Mouse (Mus musculus): ENCODE results near the gene Cfap44. TPM values are rescaled to one million over a fixed set of nuclear protein-coding genes. Genes with fewer than 3 reads are reported as not detected.
A peak's percentile ranks its signal among the peaks of the same experiment; 100 is the strongest.

The Cfap44 gene
- polyA plus RNA-seq, 1 experiment from 2014 or later: 1.5 TPM

GRCm38 (mm10) chr16:44526044-44526443, 131.4 kb downstream of the Cfap44 start:
- Histone ChIP-seq H3K36me3 (ENCODE audit: control insufficient read depth, insufficient read depth, low read length) (no peaks in the 10 kb centered on the region), H3K27ac (ENCODE audit: low read depth, low read length) (no peak overlapping the region), H3K27me3 (ENCODE audit: control insufficient read depth, insufficient read depth, low read length) (no peaks in the 10 kb centered on the region), H3K9ac (ENCODE audit: low read length) (no peak overlapping the region), H3K9me3 (ENCODE audit: control insufficient read depth, low read length) (no peaks in the 10 kb centered on the region), H3K4me3 (ENCODE audit: low read depth, low read length) (no peak overlapping the region), H3K4me1 (replicated peaks; ENCODE audit: control insufficient read depth, insufficient read depth, low read length) (peaks cover 27% of the 10 kb centered on the region), H3K4me2 (ENCODE audit: low read depth, low read length, severe bottlenecking) (no peak overlapping the region)
- WGBS: 82% methylated on average over 1 of the region's 1 CpGs
- ATAC-seq (replicated peaks; ENCODE audit: low FRiP score): no peak
- DNase-seq (ENCODE audit: low spot score): no peak

- Histone ChIP-seq H3K27ac (ENCODE audit: low read depth, low read length) (peak overlapping the region; percentile 21; the same call in 1 of the 2 replicates), H3K36me3 (ENCODE audit: control insufficient read depth, insufficient read depth, low read length) (no peaks in the 10 kb centered on the region), H3K9me3 (ENCODE audit: control insufficient read depth, low read length) (no peaks in the 10 kb centered on the region), H3K4me2 (ENCODE audit: low read depth, low read length, severe bottlenecking) (peak overlapping the region; percentile 12; the same call in 1 of the 2 replicates), H3K4me3 (ENCODE audit: low read depth, low read length) (no peak overlapping the region), H3K27me3 (ENCODE audit: control insufficient read depth, insufficient read depth, low read length) (no peaks in the 10 kb centered on the region), H3K9ac (ENCODE audit: low read length) (no peak overlapping the region; the same call in 1 of the 2 replicates), H3K4me1 (replicated peaks; ENCODE audit: control insufficient read depth, insufficient read depth, low read length) (peaks cover 27% of the 10 kb centered on the region)
- 7% methylated on average over 12 of the region's 12 CpGs for WGBS
- DNase-seq (ENCODE audit: low spot score) (peak; percentile 66), ATAC-seq (replicated peaks; ENCODE audit: low FRiP score) (no peak)
Measured at GRCm38 (mm10) chr16:44526689-44527088, 132.1 kb downstream of the Cfap44 start.

- Histone ChIP-seq H3K9me3 (ENCODE audit: control insufficient read depth, low read length) (peaks cover 4% of the 10 kb centered on the region; the same call in 1 of the 2 replicates), H3K27me3 (ENCODE audit: control insufficient read depth, insufficient read depth, low read length) (no peaks in the 10 kb centered on the region), H3K4me1 (replicated peaks; ENCODE audit: control insufficient read depth, insufficient read depth, low read length) (peaks cover 31% of the 10 kb centered on the region), H3K4me3 (ENCODE audit: low read depth, low read length) (no peak overlapping the region), H3K9ac (ENCODE audit: low read length) (no peak overlapping the region), H3K27ac (ENCODE audit: low read depth, low read length) (peak overlapping the region; percentile 64), H3K4me2 (ENCODE audit: low read depth, low read length, severe bottlenecking) (no peak overlapping the region), H3K36me3 (ENCODE audit: control insufficient read depth, insufficient read depth, low read length) (peaks cover 3% of the 10 kb centered on the region; the same call in 1 of the 2 replicates)
- DNase-seq (ENCODE audit: low spot score) (peak; percentile 47), ATAC-seq (replicated peaks; ENCODE audit: low FRiP score) (no peak)
- 42% methylated on average over 11 of the region's 11 CpGs for WGBS
Measured at GRCm38 (mm10) chr16:44527218-44527905, 132.8 kb downstream of the Cfap44 start.

- Histone ChIP-seq H3K27me3 (ENCODE audit: control insufficient read depth, insufficient read depth, low read length) (no peaks in the 10 kb centered on the region), H3K27ac (ENCODE audit: low read depth, low read length) (peak overlapping the region; percentile 96; the same call in 1 of the 2 replicates), H3K4me2 (ENCODE audit: low read depth, low read length, severe bottlenecking) (no peak overlapping the region), H3K9me3 (ENCODE audit: control insufficient read depth, low read length) (peaks cover 5% of the 10 kb centered on the region; the same call in 1 of the 2 replicates), H3K4me1 (replicated peaks; ENCODE audit: control insufficient read depth, insufficient read depth, low read length) (peaks cover 39% of the 10 kb centered on the region), H3K4me3 (ENCODE audit: low read depth, low read length) (no peak overlapping the region), H3K9ac (ENCODE audit: low read length) (no peak overlapping the region), H3K36me3 (ENCODE audit: control insufficient read depth, insufficient read depth, low read length) (peaks cover 4% of the 10 kb centered on the region; the same call in 1 of the 2 replicates)
- 89% methylated on average over 7 of the region's 7 CpGs for WGBS
- DNase-seq (ENCODE audit: low spot score) (no peak), ATAC-seq (replicated peaks; ENCODE audit: low FRiP score) (no peak)
Measured at GRCm38 (mm10) chr16:44528955-44529354, 134.4 kb downstream of the Cfap44 start.

- no peak for ATAC-seq (replicated peaks; ENCODE audit: low FRiP score)
Measured at GRCm38 (mm10) chr16:44529691-44530090, 135.1 kb downstream of the Cfap44 start.

GRCm38 (mm10) chr16:44530191-44530590, 135.6 kb downstream of the Cfap44 start:
- H3K4me1 ChIP-seq (replicated peaks; ENCODE audit: control insufficient read depth, insufficient read depth, low read length): peaks cover 45% of the 10 kb centered on the region
- DNase-seq (ENCODE audit: low spot score): peak; percentile 70
- peak overlapping the region; percentile 55 for H3K4me2 ChIP-seq (ENCODE audit: low read depth, low read length, severe bottlenecking)
- peaks cover 5% of the 10 kb centered on the region; the same call in 1 of the 2 replicates for H3K9me3 ChIP-seq (ENCODE audit: control insufficient read depth, low read length)
- H3K27ac ChIP-seq (ENCODE audit: low read depth, low read length): peak overlapping the region; percentile 96
- ATAC-seq (replicated peaks; ENCODE audit: low FRiP score): peak; percentile 31
- H3K4me3 ChIP-seq (ENCODE audit: low read depth, low read length): no peak overlapping the region; the same call in 1 of the 2 replicates
- WGBS: 3% methylated on average over 9 of the region's 9 CpGs
- no peaks in the 10 kb centered on the region for H3K27me3 ChIP-seq (ENCODE audit: control insufficient read depth, insufficient read depth, low read length)
- H3K36me3 ChIP-seq (ENCODE audit: control insufficient read depth, insufficient read depth, low read length): peaks cover 4% of the 10 kb centered on the region; the same call in 1 of the 2 replicates
- peak overlapping the region; percentile 49 for H3K9ac ChIP-seq (ENCODE audit: low read length)

More at GRCm38 (mm10) chr16:44529691-44530090, 135.1 kb downstream of the Cfap44 start:
- WGBS: 3% methylated on average over 8 of the region's 8 CpGs
- H3K27me3 ChIP-seq (ENCODE audit: control insufficient read depth, insufficient read depth, low read length): no peaks in the 10 kb centered on the region
- H3K4me3 ChIP-seq (ENCODE audit: low read depth, low read length): no peak overlapping the region
- peaks cover 4% of the 10 kb centered on the region; the same call in 1 of the 2 replicates for H3K36me3 ChIP-seq (ENCODE audit: control insufficient read depth, insufficient read depth, low read length)
- H3K27ac ChIP-seq (ENCODE audit: low read depth, low read length): peak overlapping the region; percentile 96
- peaks cover 45% of the 10 kb centered on the region for H3K4me1 ChIP-seq (replicated peaks; ENCODE audit: control insufficient read depth, insufficient read depth, low read length)
- H3K4me2 ChIP-seq (ENCODE audit: low read depth, low read length, severe bottlenecking): peak overlapping the region; percentile 55; the same call in 1 of the 2 replicates
- DNase-seq (ENCODE audit: low spot score): no peak
- H3K9ac ChIP-seq (ENCODE audit: low read length): peak overlapping the region; percentile 49; the same call in 1 of the 2 replicates
- H3K9me3 ChIP-seq (ENCODE audit: control insufficient read depth, low read length): peaks cover 5% of the 10 kb centered on the region; the same call in 1 of the 2 replicates

- peak; percentile 94 for ATAC-seq (replicated peaks; ENCODE audit: low FRiP score)
- H3K36me3 ChIP-seq (ENCODE audit: control insufficient read depth, insufficient read depth, low read length): peaks cover 4% of the 10 kb centered on the region; the same call in 1 of the 2 replicates
- H3K9me3 ChIP-seq (ENCODE audit: control insufficient read depth, low read length): peaks cover 5% of the 10 kb centered on the region; the same call in 1 of the 2 replicates
- peak overlapping the region; percentile 49; the same call in 1 of the 2 replicates for H3K9ac ChIP-seq (ENCODE audit: low read length)
- peaks cover 45% of the 10 kb centered on the region for H3K4me1 ChIP-seq (replicated peaks; ENCODE audit: control insufficient read depth, insufficient read depth, low read length)
- H3K27me3 ChIP-seq (ENCODE audit: control insufficient read depth, insufficient read depth, low read length): no peaks in the 10 kb centered on the region
- H3K4me2 ChIP-seq (ENCODE audit: low read depth, low read length, severe bottlenecking): peak overlapping the region; percentile 55
- under 1% methylated on average over 7 of the region's 7 CpGs for WGBS
- no peak overlapping the region; the same call in 1 of the 2 replicates for H3K4me3 ChIP-seq (ENCODE audit: low read depth, low read length)
- peak overlapping the region; percentile 96 for H3K27ac ChIP-seq (ENCODE audit: low read depth, low read length)
- DNase-seq (ENCODE audit: low spot score): peak; percentile 96
Measured at GRCm38 (mm10) chr16:44530829-44531228, 136.2 kb downstream of the Cfap44 start.

GRCm38 (mm10) chr16:44531239-44531797, 136.7 kb downstream of the Cfap44 start:
- Histone ChIP-seq H3K4me3 (ENCODE audit: low read depth, low read length) (peak overlapping the region; percentile 6), H3K9ac (ENCODE audit: low read length) (peak overlapping the region; percentile 43; the same call in 1 of the 2 replicates), H3K36me3 (ENCODE audit: control insufficient read depth, insufficient read depth, low read length) (peaks cover 4% of the 10 kb centered on the region; the same call in 1 of the 2 replicates), H3K4me2 (ENCODE audit: low read depth, low read length, severe bottlenecking) (peak overlapping the region; percentile 55), H3K27me3 (ENCODE audit: control insufficient read depth, insufficient read depth, low read length) (no peaks in the 10 kb centered on the region), H3K9me3 (ENCODE audit: control insufficient read depth, low read length) (peaks cover 5% of the 10 kb centered on the region; the same call in 1 of the 2 replicates), H3K27ac (ENCODE audit: low read depth, low read length) (peak overlapping the region; percentile 96), H3K4me1 (replicated peaks; ENCODE audit: control insufficient read depth, insufficient read depth, low read length) (peaks cover 45% of the 10 kb centered on the region)
- peak; percentile 65 for DNase-seq (ENCODE audit: low spot score)
- 7% methylated on average over 12 of the region's 12 CpGs for WGBS
- ATAC-seq (replicated peaks; ENCODE audit: low FRiP score): peak; percentile 43
